Mouse (Mus musculus) hindbrain, embryonic 12.5 days (tissue): ENCODE results near the gene Pom121l2. TPM values are rescaled to one million over a fixed set of nuclear protein-coding genes. Genes with fewer than 3 reads are reported as not detected.

Experiments used
- ATAC-seq: fragments of 200-750 bp; cut with Nextera tagmentation; 2 replicates; pipeline ENCODE4 v1.8.0; 2017; ENCODE audit warnings: moderate TSS enrichment; ENCODE audit not compliant: low FRiP score
- H3K27ac ChIP-seq: fragments of 300-500 bp; sonication (generic); 2 replicates; pipeline ENCODE4 v1.5.1; 2016; ENCODE audit warnings: mild to moderate bottlenecking
- H3K27me3 ChIP-seq: fragments of 300-500 bp; sonication (generic); 2 replicates; pipeline ENCODE4 v1.6.1; 2016; ENCODE audit warnings: mild to moderate bottlenecking
- H3K36me3 ChIP-seq: fragments of 300-500 bp; sonication (generic); 2 replicates; pipeline ENCODE4 v1.6.1; 2016; ENCODE audit warnings: mild to moderate bottlenecking
- H3K4me1 ChIP-seq: fragments of 300-500 bp; sonication (generic); 2 replicates; pipeline ENCODE4 v1.6.1; 2016
- H3K4me2 ChIP-seq: fragments of 300-500 bp; sonication (generic); replicated peaks from 2 replicates; pipeline ENCODE4 v1.6.1; 2016; ENCODE audit warnings: mild to moderate bottlenecking
- H3K4me3 ChIP-seq: fragments of 300-500 bp; sonication (generic); 2 replicates; pipeline ENCODE4 v1.5.1; 2016; ENCODE audit warnings: mild to moderate bottlenecking
- H3K9ac ChIP-seq: fragments of 300-500 bp; sonication (generic); 2 replicates; pipeline ENCODE4 v1.6.1; 2016; ENCODE audit warnings: mild to moderate bottlenecking, moderate library complexity
- H3K9me3 ChIP-seq: fragments of 300-500 bp; sonication (generic); replicated peaks from 2 replicates; pipeline ENCODE4 v1.6.1; 2016; ENCODE audit warnings: mild to moderate bottlenecking
- WGBS: fragments of 180-500 bp; shearing (Covaris S2); methylation state at CpG from one replicate; pipeline ENCODE4 v1.1.7; 2016; 5-methylcytosine and 5-hydroxymethylcytosine counted together
- polyA plus RNA-seq: library from polyadenylated mRNA; unstranded; fragments of >200 nt; fragmentation: Nextera tagmentation; extraction: Ambion mirVana; gene quantifications from 2 replicates; pipeline ENCODE4 v1.2.1, GENCODE M21; 2016

Pom121l2 gene
- 0.14 TPM in 1 of 2 replicates, not detected in the other for polyA plus RNA-seq

DNA sequence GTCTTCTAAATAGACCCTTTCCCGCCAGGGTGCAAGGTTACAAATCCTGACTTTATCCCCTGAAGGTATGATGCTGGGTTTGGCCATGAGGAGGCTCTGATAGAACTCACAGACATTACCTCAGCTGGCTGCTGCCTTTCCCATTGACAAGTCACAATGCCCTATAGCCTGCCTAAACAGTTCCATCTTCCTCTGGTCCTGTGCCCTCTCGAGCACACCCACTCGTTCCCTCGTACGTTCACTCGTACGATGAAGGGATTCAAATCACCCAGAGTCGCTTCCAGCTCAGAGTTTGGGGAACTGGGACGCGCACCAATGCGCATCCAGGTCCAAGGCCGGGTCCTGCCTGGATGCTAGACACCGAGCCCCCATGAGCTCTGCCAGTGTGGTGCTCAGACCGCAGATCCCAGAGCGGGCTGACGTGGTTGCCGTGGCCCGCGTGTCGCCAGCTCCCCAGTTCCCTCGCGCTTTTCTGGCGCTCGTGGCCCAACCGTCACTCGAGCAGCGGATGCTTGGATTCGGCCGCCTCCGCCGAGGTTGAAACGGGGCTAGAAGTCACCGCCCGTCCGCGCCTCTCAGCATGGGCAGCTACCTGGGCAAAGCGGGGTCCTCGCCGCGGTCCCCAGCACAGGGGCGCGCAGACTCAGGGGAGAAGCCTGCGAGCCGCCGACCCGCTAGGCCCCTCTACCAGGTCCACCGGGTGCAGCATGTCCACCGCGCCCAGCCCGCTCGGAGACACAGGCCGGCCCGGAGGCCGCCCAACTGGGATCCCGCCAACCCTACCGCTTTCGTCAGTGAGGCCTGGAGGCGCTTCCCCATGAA is at the start of gene Pom121l2:
TSS of gene Pom121l2 (plus strand) at position 214 of the 822 bp plus-strand sequence.
- Histone ChIP-seq H3K9me3 (no peaks in the 10 kb centered on the region), H3K4me2 (peak within 1 kb of the TSS; percentile 97), H3K9ac (peak within 1 kb of the TSS; percentile 67), H3K27ac (no peak within 1 kb of the TSS), H3K4me3 (peak within 1 kb of the TSS; percentile 52), H3K27me3 (peaks cover 77% of the 10 kb centered on the region), H3K4me1 (peaks cover 10% of the 10 kb centered on the region), H3K36me3 (no peaks in the 10 kb centered on the region)
- peak; percentile 69 for ATAC-seq
- WGBS = under 1% methylated on average over 58 of the region's 58 CpGs

GRCm38 (mm10) chr13:21931740-21932139 is 49.3 kb upstream of the Pom121l2 start:
- WGBS = 56% methylated on average over 6 of the region's 6 CpGs
- no peak overlapping the region for H3K4me2 ChIP-seq
- no peak for ATAC-seq
- H3K27ac ChIP-seq = no peak overlapping the region
- H3K27me3 ChIP-seq = no peaks in the 10 kb centered on the region; the same call in 1 of the 2 replicates
- H3K36me3 ChIP-seq = no peaks in the 10 kb centered on the region
- H3K4me1 ChIP-seq = no peaks in the 10 kb centered on the region
- no peaks in the 10 kb centered on the region for H3K9me3 ChIP-seq
- no peak overlapping the region for H3K4me3 ChIP-seq
- H3K9ac ChIP-seq = no peak overlapping the region

- Histone ChIP-seq H3K9ac (no peak overlapping the region), H3K4me3 (no peak overlapping the region), H3K4me2 (peak overlapping the region; percentile 23; the same call in 1 of the 2 replicates), H3K27me3 (peaks cover 14% of the 10 kb centered on the region), H3K9me3 (no peaks in the 10 kb centered on the region), H3K36me3 (no peaks in the 10 kb centered on the region), H3K4me1 (no peaks in the 10 kb centered on the region), H3K27ac (no peak overlapping the region)
- 5% methylated on average over 28 of the region's 28 CpGs for WGBS
- ATAC-seq = no peak
Measured at GRCm38 (mm10) chr13:21933626-21934548, 47.1 kb upstream of the Pom121l2 start.

DNA sequence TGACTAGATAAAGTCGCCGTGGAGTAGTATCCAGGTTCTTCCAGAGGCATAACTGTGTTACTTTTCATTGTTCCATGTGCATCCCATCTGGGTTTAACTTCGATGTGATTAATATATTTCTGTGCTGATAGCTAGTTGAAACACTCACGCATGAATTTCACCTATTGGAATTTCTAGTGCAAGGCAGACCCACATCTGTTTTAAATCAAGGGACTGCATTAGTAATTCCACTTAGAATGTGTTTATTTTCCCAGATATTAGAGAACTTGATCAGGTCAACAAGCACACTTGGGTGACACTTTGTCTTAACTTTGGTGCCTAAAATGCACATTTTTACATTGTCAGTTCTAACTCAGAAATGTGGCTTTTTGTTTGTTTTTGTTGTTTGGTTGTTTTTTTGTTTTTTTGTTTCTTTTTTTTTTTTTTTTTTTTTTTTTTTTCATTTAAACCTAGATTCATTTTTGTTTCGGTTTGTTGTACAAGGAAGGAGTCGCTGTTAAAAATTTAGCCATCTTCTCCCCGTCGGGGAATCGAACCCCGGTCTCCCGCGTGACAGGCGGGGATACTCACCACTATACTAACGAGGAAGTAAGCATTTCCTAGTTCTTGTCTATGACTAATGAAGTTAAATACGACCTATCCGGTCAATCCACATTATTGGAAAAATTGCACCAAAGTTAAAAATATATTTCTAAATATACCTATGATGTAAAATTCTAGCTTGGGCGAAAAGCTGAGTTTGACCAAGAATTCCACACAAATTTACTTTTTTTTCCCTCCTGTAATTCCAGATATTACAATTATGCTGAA is 45.8 kb upstream of the Pom121l2 start:
- no peaks in the 10 kb centered on the region for H3K4me1 ChIP-seq
- no peak for ATAC-seq
- H3K27me3 ChIP-seq = peaks cover 18% of the 10 kb centered on the region
- H3K9ac ChIP-seq = no peak overlapping the region
- H3K36me3 ChIP-seq = no peaks in the 10 kb centered on the region
- WGBS = 10% methylated on average over 17 of the region's 17 CpGs
- H3K9me3 ChIP-seq = no peaks in the 10 kb centered on the region
- no peak overlapping the region for H3K27ac ChIP-seq
- no peak overlapping the region for H3K4me2 ChIP-seq
- no peak overlapping the region for H3K4me3 ChIP-seq

DNA sequence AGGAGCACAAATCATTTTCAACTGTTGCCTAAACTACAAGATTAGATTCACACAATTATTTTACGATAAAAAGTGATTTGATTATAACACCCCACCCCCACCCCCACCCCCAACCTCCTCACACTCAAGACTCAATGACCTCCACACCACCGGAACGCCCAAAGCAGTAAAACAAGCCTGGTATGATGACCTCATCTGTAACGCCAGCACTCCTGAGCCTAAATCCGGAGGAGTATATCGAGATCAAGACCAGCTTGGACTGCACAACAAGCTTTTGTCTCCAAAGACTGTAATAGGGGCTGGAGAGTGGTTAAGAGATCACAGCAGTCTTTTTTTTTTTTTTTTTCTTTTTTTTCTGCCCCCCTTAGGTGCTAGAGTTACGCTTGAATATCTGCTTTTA is 45.2 kb upstream of the Pom121l2 start:
- H3K4me2 ChIP-seq = peak overlapping the region; percentile 39
- H3K9me3 ChIP-seq = no peaks in the 10 kb centered on the region
- ATAC-seq = no peak
- peaks cover 18% of the 10 kb centered on the region for H3K27me3 ChIP-seq
- no peaks in the 10 kb centered on the region for H3K36me3 ChIP-seq
- H3K4me1 ChIP-seq = no peaks in the 10 kb centered on the region
- WGBS = 2% methylated on average over 7 of the region's 7 CpGs
- H3K9ac ChIP-seq = no peak overlapping the region
- no peak overlapping the region for H3K27ac ChIP-seq
- no peak overlapping the region for H3K4me3 ChIP-seq

DNA sequence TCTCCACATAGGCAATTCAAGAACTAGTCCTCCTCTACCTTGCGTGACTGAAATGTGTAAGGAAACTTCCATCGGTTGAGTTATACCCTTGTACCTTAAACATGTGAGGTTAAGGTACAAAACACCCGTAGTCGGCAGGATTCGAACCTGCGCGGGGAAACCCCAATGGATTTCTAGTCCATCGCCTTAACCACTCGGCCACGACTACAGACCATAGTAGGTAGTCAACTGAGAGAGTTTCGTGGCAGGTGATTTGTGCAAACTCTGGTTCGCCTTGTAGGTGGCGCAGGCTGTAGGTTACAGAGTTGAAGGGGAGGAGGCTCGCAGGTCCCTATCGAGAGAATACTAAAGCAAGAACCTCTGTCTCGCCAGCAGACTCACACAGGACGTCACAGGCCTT is 44.0 kb upstream of the Pom121l2 start:
- Histone ChIP-seq H3K27ac (no peak overlapping the region), H3K4me3 (0 out of 2 replicates have a peak overlapping the region, but pooled peaks have one; percentile 6), H3K9me3 (no peaks in the 10 kb centered on the region), H3K27me3 (peaks cover 18% of the 10 kb centered on the region), H3K36me3 (no peaks in the 10 kb centered on the region), H3K4me2 (peak overlapping the region; percentile 34), H3K4me1 (no peaks in the 10 kb centered on the region), H3K9ac (no peak overlapping the region)
- WGBS = 1% methylated on average over 17 of the region's 17 CpGs
- no peak for ATAC-seq

DNA sequence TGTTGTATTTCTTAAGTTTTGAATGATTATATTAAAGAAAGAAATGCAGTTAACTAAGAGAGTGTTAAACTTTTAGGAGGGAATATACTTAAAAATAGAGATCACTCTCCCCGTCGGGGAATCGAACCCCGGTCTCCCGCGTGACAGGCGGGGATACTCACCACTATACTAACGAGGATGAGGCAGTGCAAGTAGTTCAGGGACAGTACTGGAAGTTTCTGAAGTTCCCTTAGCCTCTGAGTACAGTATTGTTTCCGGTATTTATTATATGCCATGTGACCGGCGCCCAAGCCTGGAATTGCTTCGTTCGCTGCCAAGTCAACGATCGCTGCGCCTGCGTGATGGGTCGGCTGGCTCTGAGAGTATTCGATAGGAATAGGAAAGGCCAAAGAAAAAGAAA is 40.8 kb upstream of the Pom121l2 start:
- WGBS = 1% methylated on average over 19 of the region's 19 CpGs

GRCm38 (mm10) chr13:21940811-21941321 is 40.1 kb upstream of the Pom121l2 start:
- Histone ChIP-seq H3K27ac (0 out of 2 replicates have a peak overlapping the region, but pooled peaks have one; percentile 30), H3K4me1 (peaks cover under 1% of the 10 kb centered on the region; the same call in 1 of the 2 replicates), H3K36me3 (no peaks in the 10 kb centered on the region), H3K9me3 (no peaks in the 10 kb centered on the region), H3K4me3 (peak overlapping the region; percentile 42), H3K4me2 (peak overlapping the region; percentile 41), H3K27me3 (peaks cover 18% of the 10 kb centered on the region), H3K9ac (no peak overlapping the region)
- WGBS = under 1% methylated on average over 16 of the region's 16 CpGs
- no peak for ATAC-seq

More for the DNA sequence above, 40.8 kb upstream of the Pom121l2 start:
- Histone ChIP-seq H3K4me2 (peak overlapping the region; percentile 41), H3K9me3 (no peaks in the 10 kb centered on the region), H3K9ac (no peak overlapping the region), H3K4me1 (no peaks in the 10 kb centered on the region), H3K36me3 (no peaks in the 10 kb centered on the region), H3K4me3 (peak overlapping the region; percentile 42), H3K27ac (0 out of 2 replicates have a peak overlapping the region, but pooled peaks have one; percentile 30), H3K27me3 (peaks cover 18% of the 10 kb centered on the region)
- peak; percentile 63 for ATAC-seq

GRCm38 (mm10) chr13:21943644-21944043 is 37.4 kb upstream of the Pom121l2 start:
- Histone ChIP-seq H3K36me3 (no peaks in the 10 kb centered on the region), H3K4me3 (no peak overlapping the region), H3K4me2 (no peak overlapping the region), H3K9ac (no peak overlapping the region), H3K4me1 (peaks cover 12% of the 10 kb centered on the region), H3K27me3 (peaks cover 6% of the 10 kb centered on the region; the same call in 1 of the 2 replicates), H3K27ac (no peak overlapping the region), H3K9me3 (no peaks in the 10 kb centered on the region)
- no peak for ATAC-seq
- 79% methylated on average over 1 of the region's 1 CpGs for WGBS

GRCm38 (mm10) chr13:21944592-21944925 is 36.4 kb upstream of the Pom121l2 start:
- H3K9ac ChIP-seq = peak overlapping the region; percentile 78; the same call in 1 of the 2 replicates
- WGBS = 1% methylated on average over 7 of the region's 7 CpGs
- peak; percentile 73; the same call in 1 of the 2 replicates for ATAC-seq

More at GRCm38 (mm10) chr13:21944592-21944925, 36.4 kb upstream of the Pom121l2 start:
- peak overlapping the region; percentile 78 for H3K4me3 ChIP-seq
- H3K36me3 ChIP-seq = peaks cover 8% of the 10 kb centered on the region
- H3K27me3 ChIP-seq = no peaks in the 10 kb centered on the region
- no peak overlapping the region for H3K27ac ChIP-seq
- peaks cover 12% of the 10 kb centered on the region for H3K4me1 ChIP-seq
- H3K4me2 ChIP-seq = peak overlapping the region; percentile 84
- H3K9me3 ChIP-seq = no peaks in the 10 kb centered on the region
